Mouse (Mus musculus): ENCODE measurements around the gene Eps8l1. TPM values are rescaled to one million over a fixed set of nuclear protein-coding genes. Genes with fewer than 3 reads are reported as not detected.

The Eps8l1 gene
- total RNA-seq, 2 experiments from 2014 or later: 1.6 to 2.7 TPM

- peak; percentile 83 for DNase-seq
Measured at GRCm38 (mm10) chr7:4478021-4478795, 17.7 kb downstream of the Eps8l1 start.

- no peak for DNase-seq
Measured at GRCm38 (mm10) chr7:4478796-4479291, 18.4 kb downstream of the Eps8l1 start.

DNA sequence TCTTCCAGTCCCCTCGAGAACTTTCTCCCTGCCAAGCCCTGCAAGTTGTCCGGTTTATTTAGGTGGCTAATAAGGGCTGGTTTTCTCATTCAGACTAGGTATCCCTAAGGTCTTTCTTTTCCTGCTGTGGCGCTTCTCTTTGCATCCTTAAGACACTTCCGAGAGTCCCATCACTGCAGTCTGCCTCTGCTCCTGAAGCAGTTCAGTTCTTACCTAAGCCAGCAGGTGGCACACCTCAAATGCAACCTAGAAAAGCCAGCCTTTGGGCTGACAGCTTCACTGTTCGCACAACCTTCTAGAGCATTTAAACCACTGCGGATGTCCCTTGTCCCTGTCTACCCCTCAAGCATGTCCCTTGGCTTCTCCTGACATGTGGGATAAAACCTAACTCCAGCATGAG, 19.2 kb downstream of the Eps8l1 start:
- peak; percentile 68 for DNase-seq

DNA sequence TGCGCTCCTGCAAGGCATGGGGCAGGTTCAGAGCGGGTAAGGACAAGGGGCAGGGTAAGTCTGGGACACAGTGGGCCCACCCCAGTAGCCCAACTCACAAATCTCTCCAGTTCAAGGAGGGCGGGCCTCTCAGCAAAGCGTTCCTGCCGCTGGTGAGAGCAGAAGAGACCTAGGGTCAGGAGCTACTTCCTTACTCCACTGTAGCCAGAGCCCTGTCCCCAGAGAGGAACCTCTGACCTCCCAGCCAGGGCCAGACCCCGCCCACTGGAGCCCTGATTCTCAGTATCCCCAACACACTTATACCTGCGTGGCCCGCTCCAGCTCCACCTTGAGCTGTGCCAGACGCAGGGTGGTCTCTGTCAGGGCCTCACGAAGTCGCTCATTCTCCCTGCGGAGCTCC, 21.8 kb downstream of the Eps8l1 start:
- DNase-seq: no peak

DNA sequence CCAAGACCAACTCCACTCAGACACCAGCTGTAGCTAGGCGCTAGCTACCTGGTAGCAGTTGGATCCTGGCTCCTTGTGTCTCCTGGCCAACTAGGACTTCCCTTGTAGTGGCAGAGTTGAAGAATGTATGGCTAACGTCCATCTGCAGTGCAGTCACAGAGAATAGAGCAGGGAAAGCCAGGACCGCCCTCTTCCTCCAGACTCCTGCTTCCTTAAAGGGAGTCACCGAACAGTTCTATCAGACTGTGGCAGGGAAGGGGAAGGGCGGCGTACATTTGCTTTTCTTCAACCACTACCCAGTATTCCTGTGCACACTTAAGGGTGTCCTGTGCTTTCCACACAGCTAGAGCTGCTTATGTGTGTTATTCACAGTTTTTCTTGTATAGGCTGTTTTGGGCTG, 30.8 kb downstream of the Eps8l1 start:
- DNase-seq: peak; percentile 61

- no peak for DNase-seq
Measured at GRCm38 (mm10) chr7:4492284-4493224, 32.1 kb downstream of the Eps8l1 start.

- DNase-seq: no peak
Measured at GRCm38 (mm10) chr7:4493991-4494390, 33.5 kb downstream of the Eps8l1 start.

DNA sequence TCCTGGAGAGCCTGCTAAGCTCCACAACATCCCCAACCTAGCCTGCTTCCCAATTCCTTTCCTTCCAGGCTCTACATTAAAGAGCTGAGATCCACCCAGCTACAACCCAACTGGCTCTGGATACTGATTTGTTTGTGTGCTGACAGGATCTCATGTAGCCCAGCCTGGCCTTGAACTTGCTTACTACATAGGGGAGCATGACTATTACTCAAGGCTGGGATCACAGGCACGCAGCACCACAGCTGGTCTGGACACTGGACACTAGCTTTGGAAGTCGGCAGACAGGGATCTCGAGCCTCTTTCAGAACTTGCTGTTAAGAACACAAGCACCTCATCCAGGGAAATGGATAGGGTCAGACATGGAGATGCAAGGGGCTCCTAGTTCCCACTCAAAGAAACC, 36.0 kb downstream of the Eps8l1 start:
- DNase-seq: no peak

- DNase-seq: no peak
Measured at GRCm38 (mm10) chr7:4497271-4497903, 36.9 kb downstream of the Eps8l1 start.

DNA sequence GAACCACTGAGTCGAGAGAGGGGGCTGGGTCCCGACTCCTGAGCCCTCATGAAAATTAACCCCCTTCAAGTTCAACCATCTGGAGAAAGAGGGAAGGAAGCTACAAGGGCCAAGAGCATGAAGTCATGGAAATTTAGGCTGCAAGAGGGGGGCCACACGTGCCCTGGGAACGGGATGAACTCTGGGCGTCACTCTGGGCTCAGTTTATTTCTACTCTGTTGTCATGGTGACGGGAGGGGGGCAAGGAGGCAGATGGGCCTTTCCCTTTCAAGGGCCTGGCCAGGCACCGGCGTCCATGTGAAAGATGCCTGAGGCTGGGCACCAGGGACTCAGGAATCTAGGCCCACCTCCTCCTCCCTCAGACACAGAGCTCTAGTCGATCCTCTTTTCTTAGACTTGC, 37.8 kb downstream of the Eps8l1 start:
- peak; percentile 85 for DNase-seq

DNA sequence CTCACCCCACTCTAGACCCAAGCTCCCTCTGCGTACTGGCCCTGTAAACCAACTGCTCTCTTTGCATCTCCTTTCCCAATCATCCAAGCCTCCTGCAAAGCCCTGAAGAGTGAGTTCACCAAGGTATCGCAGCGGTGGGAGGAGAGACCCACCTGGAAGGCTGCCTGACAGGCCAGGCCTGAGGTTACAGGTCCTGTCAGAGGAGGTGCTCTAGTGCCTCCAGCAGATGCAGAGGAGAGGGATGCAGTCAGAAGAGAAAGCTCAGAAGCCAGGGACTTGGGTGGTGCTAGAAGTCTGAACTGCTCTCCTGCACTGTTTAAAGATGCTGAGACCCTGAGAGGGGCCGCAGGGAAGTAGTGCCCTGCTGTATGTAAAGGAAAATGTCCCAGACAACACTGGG, 38.6 kb downstream of the Eps8l1 start:
- no peak for DNase-seq

GRCm38 (mm10) chr7:4500892-4501471, 40.5 kb downstream of the Eps8l1 start:
- DNase-seq: peak; percentile 59

- DNase-seq: peak; percentile 97
Measured at GRCm38 (mm10) chr7:4501558-4502397, 41.3 kb downstream of the Eps8l1 start, which contains the start of gene Ppp1r12c. TSS of gene Ppp1r12c (minus strand) at chr7:4501680.

GRCm38 (mm10) chr7:4502421-4503090, 42.1 kb downstream of the Eps8l1 start:
- no peak for DNase-seq

GRCm38 (mm10) chr7:4503100-4503499, 42.6 kb downstream of the Eps8l1 start:
- DNase-seq: no peak

DNA sequence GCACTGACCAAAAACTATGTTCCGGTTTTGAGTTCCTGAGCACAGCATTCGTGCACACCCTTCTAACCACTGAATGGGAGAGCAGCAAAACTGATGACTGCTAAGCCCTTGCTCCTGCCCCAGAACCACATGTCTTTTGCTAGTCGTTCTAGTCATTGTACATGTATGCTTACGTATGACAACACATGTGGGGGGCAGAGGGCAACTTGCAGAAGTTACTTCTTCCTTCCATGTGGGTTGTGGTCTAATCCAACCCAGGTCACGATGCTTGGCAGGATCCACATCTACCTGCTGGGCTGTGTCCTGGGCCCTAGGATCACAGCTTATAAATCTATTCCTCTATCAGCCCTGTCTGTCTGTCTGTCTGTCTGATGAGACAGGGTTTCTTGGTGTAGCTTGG, 43.4 kb downstream of the Eps8l1 start:
- DNase-seq: no peak

DNA sequence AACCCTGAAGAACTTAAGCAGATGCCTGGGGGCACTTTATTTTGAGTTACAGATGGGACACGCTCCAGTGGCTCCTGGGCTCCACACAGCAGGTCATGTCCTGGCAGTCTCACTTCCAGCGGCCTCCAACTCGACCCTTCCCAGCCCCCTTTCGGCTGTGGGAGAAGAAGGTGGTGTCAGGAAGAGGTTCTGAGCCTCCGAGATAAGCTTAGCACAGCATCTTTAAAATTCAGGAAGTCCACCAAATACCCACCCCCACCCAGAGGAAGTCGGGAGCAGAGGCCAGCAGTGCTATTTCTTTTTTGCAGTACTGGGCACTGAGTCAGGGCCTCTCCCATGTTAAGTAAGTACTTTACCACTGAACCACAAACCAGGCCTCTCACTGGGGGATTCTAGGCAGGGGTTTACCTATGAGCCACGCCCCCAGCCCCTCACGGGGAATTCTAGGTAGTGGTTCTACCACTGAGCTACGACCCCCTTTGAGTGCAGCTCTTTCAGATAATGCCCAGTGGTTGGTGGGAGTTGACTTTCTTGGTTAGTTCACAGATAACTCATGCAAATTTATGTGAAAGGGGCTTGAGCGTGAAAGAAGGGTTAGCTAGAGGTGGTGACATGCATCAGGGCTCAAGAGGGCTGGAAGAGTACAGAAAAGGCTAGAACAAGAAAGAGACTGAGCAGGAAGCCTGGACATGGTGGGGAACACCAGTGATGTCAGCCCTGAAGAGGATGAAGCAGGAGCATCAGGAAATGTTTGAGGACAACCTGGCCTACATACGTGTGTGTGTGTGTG, 44.4 kb downstream of the Eps8l1 start:
- no peak for DNase-seq

GRCm38 (mm10) chr7:4507220-4507619, 46.7 kb downstream of the Eps8l1 start:
- no peak for DNase-seq

GRCm38 (mm10) chr7:4508062-4508738, 47.7 kb downstream of the Eps8l1 start:
- no peak for DNase-seq
